Mouse (Mus musculus) left cerebral cortex, postnatal 10 days (tissue): ENCODE data around the gene Ms4a2. TPM values are rescaled to one million over a fixed set of nuclear protein-coding genes. Genes with fewer than 3 reads are reported as not detected.

Experiments
- DNase-seq, 2 experiments: peaks; one replicate each; pipeline ENCODE4 v3.0.0; 2021 to 2022; ENCODE audit warnings: low spot score in 2 of 2, mixed read lengths in 1 of 2; ENCODE audit errors: extremely low spot score in 1 of 2
- intact Hi-C: fragments of 180-260 bp; cut with DNase I; formaldehyde crosslinking; loops from one replicate; pipeline ENCODE4 v1.15.1; 2025
- total RNA-seq, 2 experiments: library from RNA; stranded (reverse); gene quantifications; 2 replicates each; pipeline ENCODE4 v1.2.3; 2021

The Ms4a2 gene
- total RNA-seq = not detected

DNA sequence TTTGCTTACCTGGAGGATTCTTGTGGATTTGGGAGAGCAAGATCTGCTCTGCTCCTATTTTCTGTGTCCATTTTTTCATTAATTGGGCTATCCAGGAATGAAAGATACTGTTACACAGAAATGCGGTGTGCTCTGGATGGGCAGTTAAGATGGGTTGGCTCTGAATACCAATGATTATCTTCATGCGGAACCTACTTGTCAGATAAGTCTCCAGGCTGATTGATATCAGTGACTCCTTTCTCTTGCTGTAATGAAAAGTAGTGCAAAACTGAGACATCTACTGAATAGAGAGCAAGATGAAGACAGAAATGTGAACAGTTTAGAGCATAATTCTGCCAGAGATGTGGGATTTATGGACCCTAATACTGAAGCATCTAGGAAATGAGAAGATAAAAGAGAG is at the start of gene Ms4a2:
TSS of gene Ms4a2 (minus strand) at position 169 of the 400 bp plus-strand sequence.
- no peak for DNase-seq
- intact Hi-C loops = no loop called here

DNA sequence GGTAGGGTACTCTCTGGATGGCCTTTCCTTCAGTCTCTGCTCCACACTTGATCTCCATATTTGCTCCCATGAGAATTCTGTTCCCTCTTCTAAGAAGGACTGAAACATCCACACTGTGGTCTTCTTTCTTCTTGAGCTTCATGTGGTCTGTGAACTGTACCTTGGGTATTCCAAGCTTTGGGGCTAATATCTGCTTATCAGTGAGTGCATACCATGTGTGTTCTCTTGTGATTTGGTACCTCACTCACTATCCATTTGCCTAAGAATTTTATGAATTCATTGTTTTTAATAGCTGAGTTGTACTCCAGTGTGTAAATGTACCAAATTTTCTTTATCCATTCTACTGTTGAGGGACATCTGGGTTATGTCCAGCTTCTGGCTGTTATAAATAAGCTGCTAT is 38.0 kb upstream of the Ms4a2 start:
- intact Hi-C loops = no loop called here
- no peak for DNase-seq

DNA sequence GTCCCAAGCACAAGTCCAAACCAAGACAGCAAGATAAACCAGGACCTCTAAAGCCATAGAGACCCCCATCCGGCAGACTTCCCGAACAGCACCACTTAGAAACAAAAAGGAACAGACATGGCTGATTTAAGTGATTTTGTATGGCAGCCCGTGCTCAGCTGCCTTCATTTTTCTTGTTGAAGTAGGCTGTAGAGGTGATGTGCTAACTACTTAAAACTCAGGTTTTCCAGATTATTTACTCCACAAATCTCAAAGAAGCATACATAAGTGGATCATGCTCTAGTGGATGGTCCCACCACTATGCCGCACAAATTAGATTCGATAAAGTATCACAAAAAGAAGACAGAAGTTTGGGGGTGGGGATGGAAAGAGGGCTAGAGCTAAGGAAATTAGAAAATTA is 36.9 kb upstream of the Ms4a2 start, which contains the start of gene Oosp2:
TSS of gene Oosp2 (minus strand) at position 101 of the 400 bp plus-strand sequence.
- DNase-seq = no peak
- intact Hi-C loops = no loop called here

DNA sequence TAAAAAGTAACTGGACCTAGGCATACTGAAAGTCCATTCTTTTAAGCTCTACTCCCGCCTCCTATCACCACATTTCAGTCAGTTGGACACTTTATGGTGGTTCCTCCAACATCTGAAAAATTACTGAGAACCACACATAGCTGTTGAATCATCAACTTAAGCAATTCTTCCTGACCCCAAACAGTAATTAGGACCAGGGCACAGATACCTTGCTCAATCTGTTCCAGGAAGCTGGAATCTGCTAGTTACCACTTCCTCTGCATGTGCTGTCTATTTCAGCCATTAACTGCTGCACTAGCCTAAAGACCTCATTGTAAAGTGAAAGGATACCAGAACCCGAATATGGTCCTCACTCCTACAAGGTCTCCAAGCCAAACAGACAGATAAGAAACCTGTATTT is 35.6 kb upstream of the Ms4a2 start:
- intact Hi-C loops = no loop called here
- DNase-seq = no peak

DNA sequence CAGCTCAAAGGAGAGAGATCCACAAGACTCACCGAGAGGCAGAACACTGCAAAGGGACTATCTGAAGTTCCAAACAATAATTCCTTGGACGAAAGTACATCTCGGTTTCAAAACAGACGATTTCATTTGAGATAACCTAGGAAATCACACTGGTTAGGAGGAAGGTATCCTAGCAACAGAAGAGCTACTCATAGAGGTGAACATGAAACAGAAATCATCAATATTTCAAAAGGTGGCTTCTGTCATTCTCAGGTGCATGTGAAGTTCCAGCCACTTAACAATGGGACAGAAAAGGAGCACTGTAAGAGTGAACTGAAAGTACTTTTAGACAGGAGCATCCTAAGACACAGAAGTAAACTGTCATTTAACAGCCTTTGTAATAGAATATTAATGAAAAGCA is 26.0 kb upstream of the Ms4a2 start:
- intact Hi-C loops = no loop called here
- no peak for DNase-seq

DNA sequence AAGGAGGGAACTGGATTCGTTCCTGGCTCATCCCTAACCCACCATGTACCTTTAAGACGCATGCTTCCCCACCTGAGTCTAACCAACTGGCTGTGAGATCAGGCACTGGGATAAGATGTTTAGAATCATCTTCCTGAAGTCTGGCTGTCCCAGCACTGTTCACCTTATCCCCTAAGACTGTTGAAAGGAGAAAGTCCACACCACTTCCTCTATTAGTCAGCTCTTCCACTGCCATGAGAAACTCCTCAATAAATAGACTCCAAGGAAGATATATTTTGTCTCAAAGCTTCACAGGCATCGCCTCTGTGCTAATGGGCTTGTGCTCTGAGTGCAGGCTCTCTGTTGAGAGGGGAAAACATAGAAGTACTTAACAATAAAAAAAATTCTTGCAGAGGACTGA is 22.6 kb upstream of the Ms4a2 start:
- intact Hi-C loops = no loop called here
- DNase-seq = no peak

DNA sequence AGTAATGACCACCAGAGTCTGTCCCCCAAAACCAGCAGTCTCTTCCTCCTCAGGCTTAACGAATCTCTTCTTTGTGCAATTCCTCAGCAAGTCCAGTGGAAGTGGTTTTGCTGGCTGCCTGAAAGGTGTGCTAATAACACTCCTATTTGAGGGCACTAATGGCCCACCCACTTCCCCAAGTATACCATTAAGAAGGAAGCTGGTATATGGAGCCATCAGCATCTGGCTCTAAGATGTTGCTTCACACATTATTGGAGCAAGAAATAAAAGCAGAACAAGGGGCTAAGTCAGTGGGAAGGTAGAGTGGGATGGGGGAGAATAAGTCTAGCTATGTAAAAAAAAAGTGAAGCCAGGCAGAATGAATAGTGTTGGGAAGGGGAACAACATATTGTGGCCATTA is 17.2 kb upstream of the Ms4a2 start, which contains the start of gene Ms4a3:
TSS of gene Ms4a3 (minus strand) at position 120 of the 400 bp plus-strand sequence.
- intact Hi-C loops = no loop called here
- DNase-seq = no peak

DNA sequence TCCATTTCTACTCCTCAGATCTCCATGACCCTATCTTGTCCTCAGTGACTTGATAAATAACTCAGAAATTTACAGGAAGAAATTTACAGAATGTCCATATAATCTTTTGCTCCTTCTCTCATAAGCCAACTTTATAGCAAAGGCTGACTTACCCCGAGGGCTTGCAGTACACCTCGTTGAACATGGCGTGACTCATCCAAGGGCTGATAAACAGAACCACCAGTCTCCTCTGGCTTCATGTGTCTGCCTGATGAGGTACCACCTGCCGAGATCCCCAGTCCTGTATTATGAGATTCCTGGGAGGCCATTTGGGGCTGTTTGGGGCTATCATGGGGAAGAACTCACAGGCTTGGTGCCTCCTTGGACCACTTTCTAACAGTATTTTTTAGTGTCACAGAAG is 15.5 kb upstream of the Ms4a2 start:
- DNase-seq = no peak
- intact Hi-C loops = no loop called here

DNA sequence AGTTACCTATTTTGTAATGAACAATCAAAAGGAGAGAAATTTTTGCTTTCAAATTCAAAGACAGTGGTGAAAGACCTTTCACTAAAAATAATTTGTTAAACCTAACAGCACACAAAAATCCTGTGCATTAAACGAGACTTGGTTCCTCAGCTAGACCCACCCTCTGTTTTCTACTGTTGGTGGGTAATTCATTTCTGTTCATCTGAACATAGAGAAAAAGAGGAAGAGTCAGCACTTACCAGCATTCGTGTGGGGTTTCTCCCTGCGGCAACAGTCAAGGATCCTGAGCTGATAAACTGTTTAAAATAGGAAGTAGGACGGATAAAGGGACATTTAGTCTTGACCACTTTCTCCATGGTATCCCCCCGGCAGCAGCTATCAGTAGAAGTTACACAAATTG is 12.1 kb upstream of the Ms4a2 start:
- DNase-seq = no peak
- intact Hi-C loops = no loop called here

DNA sequence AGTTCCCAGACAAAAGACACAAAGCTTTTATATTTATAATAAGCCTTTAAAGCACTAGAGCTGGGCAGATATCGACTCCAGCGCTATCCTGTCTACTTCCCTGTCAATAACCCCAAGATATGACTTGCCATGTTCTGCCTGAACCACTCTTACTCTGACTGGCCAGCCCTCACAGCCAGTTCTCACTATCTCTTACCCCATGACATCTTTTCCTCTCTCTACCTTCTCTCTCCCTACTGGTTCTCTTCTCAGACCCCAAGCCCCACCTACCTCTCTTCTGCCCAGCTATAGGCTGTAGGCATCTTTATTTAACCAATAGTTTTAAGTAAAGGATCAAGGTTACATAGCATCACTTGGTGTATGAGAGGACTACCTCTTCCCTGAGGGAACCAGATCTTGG is 10.8 kb upstream of the Ms4a2 start:
- intact Hi-C loops = no loop called here
- no peak for DNase-seq

DNA sequence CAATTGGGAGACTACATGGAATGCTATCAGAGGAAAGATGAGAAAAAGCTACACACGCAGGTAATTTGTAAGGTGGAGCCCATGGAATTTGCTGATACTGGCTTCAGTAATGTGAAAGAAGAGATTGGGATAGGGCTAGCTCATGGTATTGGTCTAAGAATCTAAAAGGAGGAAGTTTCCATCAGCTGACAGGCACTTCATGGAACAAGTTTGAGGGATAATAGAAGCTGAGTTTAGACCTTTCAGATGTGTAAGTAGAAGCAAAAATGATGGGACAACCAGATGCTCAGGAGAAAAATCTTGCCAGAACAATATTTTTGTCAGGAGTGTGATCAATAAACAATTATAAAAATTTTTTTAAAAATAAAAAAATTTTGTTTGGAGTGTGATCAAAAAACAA is 10.2 kb upstream of the Ms4a2 start:
- intact Hi-C loops = no loop called here
- DNase-seq = no peak

DNA sequence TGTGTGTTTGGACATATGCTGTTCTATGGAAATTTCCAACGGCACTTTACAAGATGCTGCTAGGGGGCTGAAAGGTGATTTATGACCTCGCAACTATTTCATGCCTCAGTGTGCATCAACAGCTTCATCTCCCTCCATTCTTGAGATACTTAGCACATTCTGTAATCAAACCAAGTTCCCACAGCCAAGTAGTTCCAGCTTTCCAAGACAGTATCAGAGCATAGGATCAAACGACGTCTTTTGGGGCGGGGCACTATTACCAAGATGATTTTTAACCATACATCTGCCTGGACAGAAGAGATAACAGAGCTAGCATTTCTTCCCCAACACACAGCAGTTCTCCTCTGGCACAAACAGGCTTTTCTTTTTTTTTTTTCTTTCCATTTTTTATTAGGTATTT is 1.7 kb upstream of the Ms4a2 start:
- intact Hi-C loops = no loop called here
- no peak for DNase-seq

DNA sequence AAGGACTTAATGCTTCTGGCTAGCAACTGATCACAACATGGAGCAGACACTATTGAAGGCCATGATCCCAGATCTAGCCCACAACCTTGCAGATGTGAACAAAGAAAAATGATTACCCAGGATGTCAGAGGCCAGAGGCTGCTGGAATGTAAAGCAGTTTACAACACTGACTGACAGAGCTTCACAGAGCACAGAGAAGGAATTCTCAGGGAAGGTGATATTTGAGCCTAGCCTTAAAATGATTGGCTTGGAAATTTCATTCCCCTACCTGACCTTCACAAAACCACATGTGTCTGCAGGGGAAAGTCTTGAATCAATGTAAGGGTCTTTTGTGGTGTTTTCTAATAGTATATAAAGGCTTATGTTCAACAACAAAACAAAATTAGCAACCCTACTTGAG is 1.3 kb upstream of the Ms4a2 start:
- no peak for DNase-seq
- intact Hi-C loops = no loop called here

DNA sequence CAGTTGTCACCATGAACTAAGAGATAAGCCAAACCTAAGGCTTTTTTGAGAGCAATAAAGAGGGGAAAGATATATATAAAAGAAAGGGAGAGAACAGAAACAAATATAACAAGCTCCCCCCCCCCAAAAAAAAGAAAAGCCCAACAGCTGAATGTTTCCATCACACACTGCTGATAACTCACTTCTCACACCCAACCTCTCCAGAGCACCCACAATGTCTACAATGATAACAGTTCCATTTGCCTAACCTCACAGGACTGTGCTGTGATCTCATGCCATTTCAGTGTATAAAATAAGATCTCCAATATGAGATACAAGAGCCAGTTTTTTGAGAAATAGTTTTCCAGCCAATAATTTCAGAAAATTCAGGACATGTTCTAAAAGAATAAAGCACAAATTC is 5.5 kb downstream of the Ms4a2 start:
- intact Hi-C loops = no loop called here
- DNase-seq = no peak

DNA sequence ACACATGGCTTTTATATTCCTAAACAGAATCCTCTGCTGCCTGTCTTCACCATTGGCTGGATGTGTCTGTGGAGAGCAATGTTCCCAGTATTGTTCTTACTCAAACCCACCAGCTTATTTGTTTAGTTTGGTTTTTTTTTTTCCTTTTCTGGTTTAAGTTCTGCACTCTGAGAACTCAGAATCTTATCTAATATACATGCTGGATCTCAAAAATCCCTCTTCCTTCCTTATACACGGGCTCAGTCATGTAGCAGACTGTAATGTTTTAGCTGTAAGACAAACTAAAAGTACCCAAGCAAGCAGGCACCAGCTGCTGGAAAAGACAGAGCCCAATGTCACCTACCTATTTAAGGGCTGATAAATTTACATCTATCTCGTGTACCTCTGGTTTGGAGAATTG is 8.7 kb downstream of the Ms4a2 start:
- no peak for DNase-seq
- intact Hi-C loops = no loop called here

DNA sequence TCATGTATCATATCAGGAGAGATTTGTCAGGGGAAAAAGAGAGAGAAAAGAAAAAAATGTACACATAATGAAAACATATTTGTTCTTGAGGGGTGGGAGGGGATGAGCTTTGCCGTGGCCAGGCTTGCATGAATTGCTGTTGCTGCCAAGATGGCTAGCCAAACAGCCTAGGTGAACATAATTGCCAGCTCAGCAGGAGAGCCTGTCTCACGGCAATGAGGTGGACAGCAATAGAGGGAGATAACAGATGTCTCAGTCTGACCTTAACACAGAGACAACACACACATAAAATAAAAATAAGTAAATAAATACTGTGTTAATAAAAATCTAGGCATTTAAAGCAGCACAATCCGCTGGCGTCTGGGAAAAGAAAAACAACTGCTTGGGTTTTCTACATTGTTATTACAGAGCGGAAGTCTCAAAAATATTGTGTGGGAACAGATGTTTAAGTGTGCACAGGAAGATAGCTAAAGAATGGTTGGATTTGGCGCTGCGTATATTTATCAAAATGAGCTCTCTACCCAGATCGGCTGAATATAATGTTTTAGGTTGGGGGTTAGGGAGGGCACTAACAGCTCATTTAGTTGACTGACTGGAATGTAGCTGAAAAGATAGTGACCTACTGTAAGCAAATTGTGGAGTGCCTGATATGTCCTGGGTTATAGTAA is 9.6 kb downstream of the Ms4a2 start:
- DNase-seq = no peak
- intact Hi-C loops = no loop called here

DNA sequence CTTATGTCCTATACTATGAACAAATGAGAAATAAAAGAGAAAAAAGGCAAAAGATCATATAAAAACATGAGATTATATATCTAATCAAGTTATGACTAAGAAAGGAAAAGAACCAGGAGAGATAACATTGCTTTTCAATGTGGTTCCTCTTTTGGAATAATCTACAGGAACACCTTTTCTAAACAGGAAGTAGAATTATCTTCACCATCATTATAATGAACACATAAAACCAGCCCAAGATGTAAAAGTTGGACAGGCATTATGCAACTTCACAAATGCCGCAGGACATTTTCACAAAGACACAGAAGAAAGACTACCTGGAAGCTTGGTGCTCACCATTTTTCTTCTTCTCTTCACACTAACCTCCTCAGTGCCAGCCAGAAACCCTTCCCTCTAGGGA is 10.4 kb downstream of the Ms4a2 start:
- intact Hi-C loops = no loop called here
- no peak for DNase-seq

DNA sequence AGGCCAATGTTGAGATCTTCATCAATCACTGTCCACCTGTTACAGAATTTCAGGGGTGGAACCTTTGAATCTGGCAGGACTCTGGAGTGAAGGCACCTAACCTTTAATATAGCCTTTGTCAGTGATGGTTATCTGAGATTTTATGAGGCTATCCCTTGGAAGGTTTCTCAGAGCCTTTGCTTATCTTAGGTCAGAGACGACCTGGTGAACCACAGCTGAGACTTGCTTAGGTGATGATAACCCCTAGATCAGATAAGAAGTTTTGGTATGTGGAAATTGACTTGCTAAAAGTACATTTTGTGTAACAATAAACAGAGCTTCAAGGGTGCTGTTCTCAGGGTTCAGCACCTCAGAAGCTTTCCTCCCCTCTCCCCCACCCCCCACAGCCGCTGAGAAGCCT is 11.2 kb downstream of the Ms4a2 start:
- DNase-seq = no peak
- intact Hi-C loops = no loop called here

DNA sequence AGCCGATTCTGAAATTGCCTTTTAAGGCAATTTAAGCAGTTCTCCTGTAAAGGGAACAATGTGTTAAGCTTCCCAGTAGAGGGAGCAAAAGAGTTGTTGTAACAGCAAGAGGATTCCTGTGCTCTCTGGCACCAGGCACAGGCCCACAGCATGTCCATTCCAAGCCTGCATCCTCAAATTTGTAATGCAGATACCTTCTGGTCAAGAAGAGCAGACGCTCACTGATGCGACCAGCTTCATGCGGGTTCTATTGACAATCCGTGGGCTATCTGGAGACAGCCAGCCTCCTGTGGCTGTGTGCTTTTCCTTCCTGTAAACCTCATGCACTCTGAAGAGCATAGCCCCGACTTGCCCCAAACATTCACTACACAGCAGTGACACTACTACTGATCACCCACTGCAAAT is 12.0 kb downstream of the Ms4a2 start:
- intact Hi-C loops = loop anchor here (2.0 kb wide), 1 partner anchor 155 kb away; no protein-coding TSS in a partner anchor
- DNase-seq = peak; percentile 25 to 36

DNA sequence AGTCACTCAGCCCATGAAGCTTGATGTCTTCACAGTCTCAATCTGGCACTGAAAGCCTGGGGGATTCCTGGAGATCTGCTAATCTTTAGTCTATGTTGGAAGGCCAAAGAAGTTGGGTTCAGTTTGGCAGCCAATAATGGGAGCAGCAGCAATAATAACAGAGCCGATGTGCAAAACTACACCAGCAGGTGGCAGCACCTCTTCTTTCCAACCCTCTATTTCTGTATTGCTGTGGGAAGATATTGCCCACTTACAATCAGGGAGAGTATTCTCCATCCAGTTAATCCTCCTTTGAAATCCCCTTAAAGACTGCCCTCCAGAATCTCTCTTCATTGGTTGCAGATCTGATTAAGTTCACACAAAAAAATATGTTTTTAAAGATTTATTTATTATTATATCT is 15.3 kb downstream of the Ms4a2 start:
- DNase-seq = no peak
- intact Hi-C loops = no loop called here

DNA sequence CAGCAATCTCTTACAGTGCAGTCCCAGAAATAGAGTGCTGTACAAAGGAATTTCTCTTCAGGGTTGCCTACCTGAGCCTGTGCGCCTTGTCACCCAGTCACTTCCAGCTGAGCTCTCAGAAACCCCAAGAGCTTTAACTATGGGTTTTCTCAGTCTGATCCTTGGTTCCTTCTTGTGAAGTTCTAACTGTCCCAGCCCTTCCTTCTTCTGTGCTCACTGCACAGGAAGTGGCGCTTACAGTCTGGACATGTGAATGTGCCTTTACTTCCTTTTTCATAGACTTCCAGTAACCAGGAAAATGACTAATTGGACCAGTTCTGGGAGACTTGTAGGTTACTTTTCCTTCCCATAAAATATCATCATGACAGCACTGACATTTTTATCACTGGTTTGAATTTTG is 18.9 kb downstream of the Ms4a2 start, which contains the start of gene Ms4a6d:
TSS of gene Ms4a6d (minus strand) at position 247 of the 400 bp plus-strand sequence.
- DNase-seq = no peak
- intact Hi-C loops = loop anchor here (5.0 kb wide), 1 partner anchor 252 kb away; no protein-coding TSS in a partner anchor
